Mouse (Mus musculus): Measurements from ENCODE around the gene Gigyf2.

The Gigyf2 gene

GRCm38 (mm10) chr1:87316672-87317071 is 10.1 kb upstream of the Gigyf2 start:
- no peak for DNase-seq (ENCODE audit: low spot score)

DNA sequence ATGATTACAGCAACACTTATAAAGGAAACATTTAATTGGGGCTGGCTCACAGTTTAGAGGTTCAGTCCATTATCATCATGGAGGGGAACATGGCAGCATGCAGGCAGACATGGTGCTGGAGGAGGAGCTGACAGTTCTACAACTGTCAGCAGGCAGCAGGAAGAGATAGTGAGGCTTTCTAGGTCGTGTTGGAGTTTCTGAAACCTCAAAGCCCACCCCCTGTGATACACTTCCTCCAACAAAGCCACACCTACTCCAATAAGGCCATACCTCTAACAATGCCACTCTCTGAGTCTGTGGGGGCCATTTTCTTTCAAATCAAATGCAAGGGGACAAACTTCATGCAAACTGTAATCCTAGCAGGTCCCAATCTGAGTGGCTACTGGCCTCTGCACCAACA is 5.7 kb upstream of the Gigyf2 start:
- DNase-seq (ENCODE audit: low spot score) = no peak

GRCm38 (mm10) chr1:87322778-87323177 is 4.0 kb upstream of the Gigyf2 start:
- DNase-seq (ENCODE audit: low spot score) = no peak

- no peak for DNase-seq (ENCODE audit: low spot score)
These were observed 2.1 kb upstream of the Gigyf2 start for GRCm38 (mm10) chr1:87324649-87325048.

- peak; percentile 49 for DNase-seq (ENCODE audit: low spot score)
These were observed 515 bp downstream of the Gigyf2 start for GRCm38 (mm10) chr1:87327165-87327861.

DNA sequence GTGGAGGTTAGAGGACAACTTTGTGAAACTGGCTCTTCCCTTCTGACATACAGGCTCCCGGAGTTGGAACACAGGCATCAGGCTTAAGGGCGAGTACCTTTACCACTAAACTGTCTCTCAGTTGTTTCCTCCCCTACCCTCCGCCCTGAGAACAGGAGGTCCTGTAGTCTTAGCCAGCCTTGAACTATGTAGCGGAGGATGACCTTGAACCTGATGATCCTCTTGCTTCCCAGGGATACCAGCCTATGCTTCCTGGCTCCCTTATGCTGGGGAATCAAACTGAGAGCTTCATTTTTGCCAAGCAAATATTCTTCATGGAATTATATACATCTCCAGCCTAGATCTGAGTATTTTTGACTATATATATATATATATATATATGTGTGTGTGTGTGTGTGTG is 5.0 kb downstream of the Gigyf2 start:
- DNase-seq (ENCODE audit: low spot score) = no peak

DNA sequence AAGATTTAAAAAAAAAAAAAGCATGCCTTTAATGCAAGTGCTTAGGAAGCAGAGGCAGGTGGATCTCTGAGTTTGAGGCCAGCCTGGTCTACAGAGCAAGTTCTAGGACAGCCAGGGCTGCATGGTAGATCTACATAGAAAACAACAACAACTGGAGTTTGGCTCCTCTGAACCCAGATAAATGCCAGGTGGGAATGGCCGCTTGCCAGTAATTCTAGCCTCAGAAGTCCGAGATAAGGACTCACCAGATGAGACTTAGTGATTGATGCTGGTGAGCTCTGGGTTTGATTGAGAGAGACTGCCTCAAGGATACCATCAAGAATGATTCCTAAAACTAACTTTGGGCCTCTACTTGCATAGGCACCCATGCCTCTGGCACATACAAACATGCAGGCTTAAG is 23.8 kb downstream of the Gigyf2 start:
- DNase-seq (ENCODE audit: low spot score) = no peak

DNA sequence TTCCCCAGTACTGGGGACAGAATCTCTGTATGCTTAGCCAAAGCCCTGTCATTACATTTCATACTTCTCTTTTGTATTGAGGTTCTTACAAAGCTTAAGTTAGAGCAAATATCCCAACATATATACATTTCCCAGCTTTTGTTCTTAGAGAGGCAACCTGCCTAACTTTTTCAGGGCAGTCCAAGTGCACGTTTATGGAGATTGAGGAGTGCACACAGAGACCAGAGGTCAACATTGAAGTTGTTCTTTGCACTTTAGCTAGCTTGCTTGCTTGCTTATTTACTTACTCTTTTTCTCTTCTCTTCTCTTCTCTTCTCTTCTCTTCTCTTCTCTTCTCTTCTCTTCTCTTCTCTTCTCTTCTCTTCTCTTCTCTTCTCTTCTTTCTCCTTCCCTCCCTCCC is 33.5 kb downstream of the Gigyf2 start:
- no peak for DNase-seq (ENCODE audit: low spot score)

DNA sequence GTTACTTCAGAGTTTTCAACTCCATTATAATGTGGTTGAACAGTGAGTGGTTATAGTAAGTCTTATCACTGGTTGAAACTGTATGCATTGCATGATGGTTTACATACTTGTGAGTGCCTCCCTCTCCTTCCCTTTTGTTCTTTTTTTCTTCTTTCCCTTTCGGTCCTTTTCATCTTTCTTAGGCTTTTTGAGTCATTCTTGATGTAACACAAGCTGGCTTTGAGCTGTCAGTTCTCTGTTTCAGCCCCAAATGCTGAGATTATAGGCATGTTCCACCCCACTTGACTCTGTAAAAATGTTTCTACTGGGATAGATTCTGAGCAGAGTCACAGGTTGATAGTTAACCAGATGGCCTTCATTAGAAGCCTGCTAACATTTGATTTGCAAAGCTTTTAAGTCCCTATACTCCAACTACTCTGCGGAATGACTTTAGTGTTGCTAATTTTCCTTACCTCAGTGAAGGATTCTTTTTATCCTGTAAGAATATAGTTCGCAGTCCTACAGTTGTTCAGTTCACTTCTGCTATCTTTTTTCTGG is 51.3 kb downstream of the Gigyf2 start:
- DNase-seq (ENCODE audit: low spot score) = no peak

DNA sequence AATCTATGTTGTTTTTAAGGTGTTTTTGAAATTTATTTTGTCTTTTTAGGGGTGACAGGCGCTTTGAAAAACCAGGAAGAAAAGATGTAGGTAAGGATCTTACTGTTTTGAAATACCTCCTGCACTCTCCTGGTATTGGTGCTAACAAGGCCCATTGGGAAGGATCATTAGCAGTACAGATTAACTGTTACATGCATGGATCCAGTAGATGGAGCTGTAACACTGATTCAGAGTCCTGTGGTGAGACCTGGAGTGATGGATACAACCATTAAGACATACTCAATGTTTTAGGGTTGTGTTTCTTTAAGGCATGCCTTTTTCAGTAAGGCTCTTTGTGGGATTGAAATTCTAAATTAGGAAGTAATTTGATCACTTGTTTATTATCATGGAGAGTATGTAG is 53.1 kb downstream of the Gigyf2 start:
- DNase-seq (ENCODE audit: low spot score) = peak; percentile 23

- DNase-seq (ENCODE audit: low spot score) = no peak
These were observed 54.4 kb downstream of the Gigyf2 start for GRCm38 (mm10) chr1:87381152-87381551.

GRCm38 (mm10) chr1:87386436-87387092 is 59.8 kb downstream of the Gigyf2 start:
- DNase-seq (ENCODE audit: low spot score) = no peak

GRCm38 (mm10) chr1:87393444-87394195 is 66.8 kb downstream of the Gigyf2 start:
- DNase-seq (ENCODE audit: low spot score) = no peak

GRCm38 (mm10) chr1:87394594-87394993 is 67.8 kb downstream of the Gigyf2 start, which contains the start of gene Kcnj13:
Gene Kcnj13, minus strand, starts transcription at chr1:87394729.
- peak; percentile 24 for DNase-seq (ENCODE audit: low spot score)

GRCm38 (mm10) chr1:87396923-87397586 is 70.3 kb downstream of the Gigyf2 start:
- no peak for DNase-seq (ENCODE audit: low spot score)

GRCm38 (mm10) chr1:87404710-87405109 is 77.9 kb downstream of the Gigyf2 start:
- no peak for DNase-seq (ENCODE audit: low spot score)

DNA sequence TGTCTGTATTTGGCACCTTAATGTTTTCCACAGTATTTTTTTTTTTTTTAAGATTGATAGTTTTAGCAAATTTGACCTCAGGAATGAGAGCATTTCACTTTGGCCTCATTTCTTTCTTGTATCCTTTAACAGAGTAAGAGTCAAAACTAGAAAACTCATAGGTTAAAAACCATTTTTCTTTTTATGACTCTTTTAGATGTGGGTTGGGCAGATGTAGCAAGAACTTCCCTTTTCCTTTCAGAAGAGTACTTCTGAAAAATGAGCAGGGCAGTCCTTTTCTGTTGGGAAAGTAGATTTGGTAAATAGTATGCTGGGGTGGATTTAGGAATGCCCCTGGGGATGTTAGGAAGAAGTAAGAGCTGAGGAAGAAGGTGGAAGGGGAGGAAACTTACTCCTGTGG is 79.2 kb downstream of the Gigyf2 start:
- no peak for DNase-seq (ENCODE audit: low spot score)

DNA sequence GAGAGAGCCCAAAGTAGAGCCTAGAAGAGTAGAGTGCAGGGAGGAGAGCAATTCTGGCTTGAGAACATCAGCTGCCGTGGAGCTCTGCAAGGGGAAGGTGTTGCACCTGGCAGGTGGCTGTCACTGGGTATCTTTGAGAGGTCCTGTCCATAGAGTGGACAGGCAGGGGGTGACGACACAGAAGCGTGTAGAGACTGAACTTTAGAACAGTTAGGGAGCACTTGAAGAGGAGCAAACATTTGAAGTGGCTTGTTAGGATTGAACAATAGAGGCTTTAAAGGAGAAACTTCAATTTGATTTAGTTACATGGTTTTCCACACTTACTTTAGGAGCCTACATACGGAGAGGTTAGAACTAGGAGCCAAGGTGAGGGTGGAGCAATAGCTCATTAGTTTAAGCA is 82.6 kb downstream of the Gigyf2 start:
- no peak for DNase-seq (ENCODE audit: low spot score)

DNA sequence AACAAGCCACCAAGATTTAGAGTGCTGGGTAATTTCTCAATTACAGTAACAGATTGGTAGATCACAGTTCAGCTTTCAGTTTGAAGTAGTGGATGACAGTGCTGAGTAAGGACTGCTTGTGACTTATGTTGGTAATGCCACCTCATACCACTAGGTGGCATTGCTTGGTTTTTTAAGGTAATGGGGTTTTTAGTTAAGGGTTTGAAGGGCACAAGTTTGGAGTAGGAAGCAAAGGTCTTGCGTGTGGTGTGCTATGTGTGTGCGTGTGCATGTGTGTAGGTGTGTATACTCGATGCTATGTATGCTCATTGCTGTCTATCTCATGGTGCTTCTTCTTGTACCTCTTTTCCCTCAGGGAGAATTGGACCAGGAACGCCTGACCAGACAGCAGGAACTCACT is 91.9 kb downstream of the Gigyf2 start:
- DNase-seq (ENCODE audit: low spot score) = peak; percentile 72

- DNase-seq (ENCODE audit: low spot score) = no peak
These were observed 108.3 kb downstream of the Gigyf2 start for GRCm38 (mm10) chr1:87435125-87435524.

GRCm38 (mm10) chr1:87436583-87436982 is 109.8 kb downstream of the Gigyf2 start:
- DNase-seq (ENCODE audit: low spot score) = no peak

Data from embryo, embryonic 10.5 days (tissue).